Mouse (Mus musculus): Measurements from ENCODE around the gene Tpp2. TPM values are rescaled to one million over a fixed set of nuclear protein-coding genes. Genes with fewer than 3 reads are reported as not detected.
"Not testable (repeated sequence)": the region's sequence is repeated elsewhere in the genome, so short reads cannot be mapped to it uniquely, and the experiment has no call there.

The Tpp2 gene
- polyA plus RNA-seq, 1 experiment: 8.4 TPM

GRCm38 (mm10) chr1:44019934-44020333 is 86.5 kb downstream of the Tpp2 start, which contains the start of gene Mettl21c:
TSS of gene Mettl21c (minus strand) at chr1:44020034.
- no peak for DNase-seq (ENCODE audit: low read depth)

DNA sequence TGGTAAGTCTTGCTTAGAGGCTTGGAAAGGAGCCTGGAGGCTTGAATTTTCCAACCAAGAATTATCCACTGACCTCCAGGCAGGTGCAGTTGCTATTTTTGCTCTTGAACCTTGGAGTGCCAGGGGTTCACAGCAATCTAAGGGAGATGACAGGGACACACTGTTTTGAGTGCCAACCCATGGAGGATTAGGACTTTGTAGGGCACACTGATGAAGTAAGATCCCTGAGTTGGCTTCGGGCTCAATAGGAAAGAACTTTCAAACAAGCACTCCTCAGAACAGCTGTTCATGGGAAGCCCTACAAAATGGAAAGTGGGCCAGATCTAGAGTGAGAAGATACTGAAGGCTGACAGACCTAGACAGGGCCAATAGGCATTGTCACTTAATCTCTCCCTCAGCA is 89.2 kb downstream of the Tpp2 start:
- DNase-seq (ENCODE audit: low read depth): no peak

DNA sequence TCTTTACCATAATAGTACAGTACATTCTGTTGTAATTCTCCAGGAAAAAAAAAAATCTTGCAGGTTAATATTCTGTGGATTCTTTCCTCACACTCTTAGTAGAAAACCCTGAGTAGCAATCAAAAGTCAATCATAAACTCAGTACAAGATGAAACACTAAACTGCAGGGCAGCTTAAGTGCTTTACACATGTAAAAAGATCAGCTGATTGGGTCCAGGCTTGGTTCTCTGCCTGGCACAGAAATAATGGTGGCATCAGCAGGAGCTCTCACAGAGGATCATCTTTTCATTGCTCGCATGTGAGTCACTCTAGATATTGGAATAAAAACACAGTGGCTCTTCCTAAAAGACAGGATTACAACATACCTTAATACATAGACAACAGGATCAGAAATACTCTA is 94.2 kb downstream of the Tpp2 start:
- DNase-seq (ENCODE audit: low read depth): no peak

DNA sequence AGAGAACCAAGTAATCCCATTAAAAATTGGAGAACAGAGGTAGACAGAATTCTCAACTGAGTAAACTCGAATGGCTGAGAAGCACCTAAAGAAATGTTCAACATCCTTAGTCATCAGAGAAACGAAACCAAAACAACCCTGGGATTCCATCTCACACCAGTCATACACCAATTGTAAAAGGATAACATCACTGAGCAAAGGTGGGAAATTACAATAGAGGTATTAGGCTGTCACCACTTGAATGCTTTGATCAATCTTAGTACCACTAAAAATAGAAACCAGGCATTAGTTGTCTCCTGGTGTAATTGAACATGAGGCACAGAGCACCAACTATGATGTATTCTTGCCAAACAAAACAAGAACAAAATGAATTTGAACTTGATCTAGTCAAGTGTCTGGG is 98.8 kb downstream of the Tpp2 start:
- DNase-seq (ENCODE audit: low read depth): no peak

DNA sequence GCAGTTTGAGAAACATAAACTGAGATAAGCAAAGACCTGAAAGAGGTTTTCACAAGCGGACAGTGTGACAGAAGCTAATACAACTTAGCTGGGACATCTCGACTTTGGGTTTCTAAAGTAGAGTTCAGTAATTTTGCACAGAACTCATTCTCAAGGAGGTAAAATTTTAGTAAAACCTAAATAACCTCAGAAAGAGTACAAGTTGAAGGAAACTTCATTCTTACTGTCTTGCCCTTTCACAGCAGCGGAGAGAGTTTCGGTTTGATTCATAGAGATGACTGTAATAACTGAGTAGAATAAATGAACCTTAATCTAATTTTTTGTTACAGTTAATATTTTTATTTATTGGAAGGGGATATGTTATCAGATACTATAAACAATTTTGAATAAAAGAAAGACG is 99.5 kb downstream of the Tpp2 start:
- no peak for DNase-seq (ENCODE audit: low read depth)

- DNase-seq (ENCODE audit: low read depth): no peak
These were observed 108.5 kb downstream of the Tpp2 start for GRCm38 (mm10) chr1:44041797-44042554.

DNA sequence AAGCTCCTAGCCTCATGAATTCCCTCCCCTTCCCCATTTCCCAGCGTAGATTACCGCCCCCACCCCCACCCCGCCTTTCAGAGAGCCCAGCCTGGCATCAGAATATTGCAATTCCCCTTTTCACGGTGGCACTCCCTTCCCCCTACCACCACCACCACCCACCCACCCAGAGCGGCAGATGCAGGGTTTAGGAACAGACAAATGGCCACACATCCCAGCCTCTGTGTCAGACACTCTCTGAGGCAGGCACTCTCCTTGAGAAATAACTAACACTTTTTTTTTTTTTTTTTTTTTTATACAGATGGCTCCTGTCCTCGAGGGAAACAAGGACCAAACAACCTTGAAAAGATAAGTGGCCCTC is 109.1 kb downstream of the Tpp2 start:
- DNase-seq (ENCODE audit: low read depth): no peak

- not testable (repeated sequence) for DNase-seq (ENCODE audit: low read depth)
These were observed 112.2 kb downstream of the Tpp2 start for GRCm38 (mm10) chr1:44045689-44046088.

GRCm38 (mm10) chr1:44046556-44046955 is 113.1 kb downstream of the Tpp2 start:
- DNase-seq (ENCODE audit: low read depth): no peak

Other genes with a start within 250 kb of the Tpp2 start
- 5.3 and 7.8 TPM in 2 replicates for gene 1500015O10Rik, start 203.0 kb upstream of the Tpp2 start, polyA plus RNA-seq (2012; rRNA removed)
- 26.5 and 28.2 TPM in 2 replicates for gene Uxs1, start 105.8 kb upstream of the Tpp2 start, polyA plus RNA-seq (2012; rRNA removed)
- 0.03 and 0.24 TPM in 2 replicates for gene Mettl21c, start 86.4 kb downstream of the Tpp2 start, polyA plus RNA-seq (2012; rRNA removed)
- gene Gm8251, start 128.3 kb downstream of the Tpp2 start, polyA plus RNA-seq (2012; rRNA removed): not detected in 2 replicates
- 4.8 and 5.8 TPM in 2 replicates for gene Tex30, start 168.8 kb downstream of the Tpp2 start, polyA plus RNA-seq (2012; rRNA removed)
- gene Kdelc1, start 185.2 kb downstream of the Tpp2 start, polyA plus RNA-seq (2012; rRNA removed): 10.4 and 12.2 TPM in 2 replicates
- gene Bivm, start 185.3 kb downstream of the Tpp2 start, polyA plus RNA-seq (2012; rRNA removed): 9.5 and 11.1 TPM in 2 replicates
- gene Ercc5, start 214.1 kb downstream of the Tpp2 start, polyA plus RNA-seq (2012; rRNA removed): 5.6 and 7.7 TPM in 2 replicates